Mouse (Mus musculus): ENCODE results near the gene Hdac4.

GRCm38 (mm10) chr1:92075312-92075711, 120.2 kb downstream of the Hdac4 start:
- TF ChIP-seq CTCF (IDR thresholded peaks at IDR 0.05; ENCODE audit: low read depth, low read length) (no peak), POLR2A (IDR thresholded peaks at IDR 0.05; ENCODE audit: borderline replicate concordance, low read depth, low read length) (no peak)

Data from bone marrow macrophage, adult 2 months (primary cell).